Mouse (Mus musculus): ENCODE measurements around the gene Naxe.

GRCm38 (mm10) chr3:88106126-88106525, 47.8 kb upstream of the Naxe start:
- TF ChIP-seq CTCF (IDR thresholded peaks at IDR 0.05; ENCODE audit: low read depth, low read length) = no peak
- no peak for TF ChIP-seq GATA1 (IDR thresholded peaks at IDR 0.05; ENCODE audit: borderline replicate concordance, low read length)
- no peak for TF ChIP-seq TAL1 (conservative IDR thresholded peaks at IDR 0.05; ENCODE audit: low read depth, low read length)
- no peak for TF ChIP-seq POLR2AphosphoS5 (IDR thresholded peaks at IDR 0.05; ENCODE audit: insufficient replicate concordance, low read depth, low read length)
- TF ChIP-seq GATA2 (IDR thresholded peaks at IDR 0.05; ENCODE audit: borderline replicate concordance, low read depth, low read length) = no peak
